Mouse (Mus musculus): Measurements from ENCODE around the gene Gpr137b.
"Not testable (repeated sequence)": the region's sequence is repeated elsewhere in the genome, so short reads cannot be mapped to it uniquely, and the experiment has no call there.

DNA sequence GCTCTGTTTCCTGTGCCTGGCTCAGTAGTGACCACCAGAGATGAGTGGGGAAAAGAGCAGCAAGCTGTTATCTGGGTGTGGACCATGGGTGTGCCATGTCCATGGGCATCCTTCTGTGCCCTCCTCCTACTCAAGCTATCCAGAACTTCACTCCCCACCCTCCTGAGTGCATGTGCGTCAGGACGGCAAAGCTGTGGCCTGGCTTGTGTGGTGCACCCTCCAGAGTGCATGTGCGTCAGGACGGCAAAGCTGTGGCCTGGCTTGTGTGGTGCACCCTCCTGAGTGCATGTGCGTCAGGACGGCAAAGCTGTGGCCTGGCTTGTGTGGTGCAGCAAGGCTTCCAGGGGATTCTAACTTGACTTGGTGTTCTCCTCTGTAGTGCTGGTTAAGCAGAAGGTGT lies 31.6 kb downstream of the Gpr137b start:
- TF ChIP-seq CTCF (IDR thresholded peaks at IDR 0.05; ENCODE audit: low read depth); EP300 (optimal IDR thresholded peaks at IDR 0.05): not testable (repeated sequence)

Data from stomach, postnatal 0 days (tissue).